Mouse (Mus musculus) embryonic fibroblast, embryonic 13.5 days (primary cell): ENCODE measurements around the gene Pip4k2a.

Experiments used
- CTCF ChIP-seq: IDR thresholded peaks from 2 replicates; pipeline ENCODE4 v1.5.1; 2011; ENCODE audit warnings: mild to moderate bottlenecking, control low read depth, low read length, moderate library complexity, borderline replicate concordance; ENCODE audit not compliant: insufficient read depth
- POLR2A ChIP-seq: IDR thresholded peaks from 2 replicates; pipeline ENCODE4 v1.6.1; 2011; ENCODE audit warnings: low read depth, mild to moderate bottlenecking, control low read depth, low read length, moderate library complexity

GRCm38 (mm10) chr2:18921570-18922180, 76.3 kb downstream of the Pip4k2a start:
- no peak for TF ChIP-seq CTCF
- no peak for TF ChIP-seq POLR2A
